Mouse (Mus musculus) lung, embryonic 14.5 days (tissue): Measurements from ENCODE around the gene Cdk5rap3. TPM values are rescaled to one million over a fixed set of nuclear protein-coding genes. Genes with fewer than 3 reads are reported as not detected.

Source experiments
- ATAC-seq: fragments of 200-750 bp; cut with Nextera tagmentation; 2 replicates; pipeline ENCODE4 v1.8.0; 2017; ENCODE audit warnings: mild to moderate bottlenecking, moderate TSS enrichment, moderate library complexity; ENCODE audit not compliant: insufficient read depth
- DNase-seq: peaks from one replicate; pipeline ENCODE4 v3.0.0-alpha.2; 2015
- H3K27ac ChIP-seq: fragments of 300-500 bp; sonication (generic); 2 replicates; pipeline ENCODE4 v1.5.1; 2014; ENCODE audit warnings: low read depth, mild to moderate bottlenecking, moderate library complexity
- H3K27me3 ChIP-seq: fragments of 300-500 bp; sonication (generic); 2 replicates; pipeline ENCODE4 v1.6.1; 2014; ENCODE audit warnings: low read length, control low read depth; ENCODE audit not compliant: insufficient read depth
- H3K36me3 ChIP-seq: fragments of 300-500 bp; sonication (generic); 2 replicates; pipeline ENCODE4 v1.6.1; 2014; ENCODE audit warnings: control low read depth; ENCODE audit not compliant: insufficient read depth
- H3K4me1 ChIP-seq: fragments of 300-500 bp; sonication (generic); 2 replicates; pipeline ENCODE4 v1.6.1; 2014; ENCODE audit warnings: antibody characterized with exemption, control low read depth; ENCODE audit not compliant: insufficient read depth
- H3K4me2 ChIP-seq: fragments of 300-500 bp; sonication (generic); 2 replicates; pipeline ENCODE4 v1.6.1; 2014; ENCODE audit warnings: mild to moderate bottlenecking
- H3K4me3 ChIP-seq: fragments of 300-500 bp; sonication (generic); 2 replicates; pipeline ENCODE4 v1.5.1; 2014; ENCODE audit warnings: low read depth, low read length
- H3K9ac ChIP-seq: fragments of 300-500 bp; sonication (generic); 2 replicates; pipeline ENCODE4 v1.6.1; 2014
- H3K9me3 ChIP-seq: fragments of 300-500 bp; sonication (generic); 2 replicates; pipeline ENCODE4 v1.6.1; 2016; ENCODE audit warnings: low read depth, low read length, control low read depth
- CTCF ChIP-seq: IDR thresholded peaks from 2 replicates; pipeline ENCODE4 v1.5.1; 2016; ENCODE audit warnings: antibody characterized with exemption, low read depth
- WGBS: fragments of 180-500 bp; shearing (Covaris S2); extraction: QIAGEN DNeasy Blood & Tissue Kit; methylation state at CpG from one replicate; pipeline ENCODE4 v1.1.7; 2014; 5-methylcytosine and 5-hydroxymethylcytosine counted together
- polyA plus RNA-seq: library from polyadenylated mRNA; unstranded; fragments of >200 nt; fragmentation: Nextera tagmentation; extraction: Ambion mirVana; gene quantifications from 2 replicates; pipeline ENCODE4 v1.2.1, GENCODE M21; 2014

The Cdk5rap3 gene
- polyA plus RNA-seq, 1 experiment from 2014 or later, result 61.8 TPM

DNA sequence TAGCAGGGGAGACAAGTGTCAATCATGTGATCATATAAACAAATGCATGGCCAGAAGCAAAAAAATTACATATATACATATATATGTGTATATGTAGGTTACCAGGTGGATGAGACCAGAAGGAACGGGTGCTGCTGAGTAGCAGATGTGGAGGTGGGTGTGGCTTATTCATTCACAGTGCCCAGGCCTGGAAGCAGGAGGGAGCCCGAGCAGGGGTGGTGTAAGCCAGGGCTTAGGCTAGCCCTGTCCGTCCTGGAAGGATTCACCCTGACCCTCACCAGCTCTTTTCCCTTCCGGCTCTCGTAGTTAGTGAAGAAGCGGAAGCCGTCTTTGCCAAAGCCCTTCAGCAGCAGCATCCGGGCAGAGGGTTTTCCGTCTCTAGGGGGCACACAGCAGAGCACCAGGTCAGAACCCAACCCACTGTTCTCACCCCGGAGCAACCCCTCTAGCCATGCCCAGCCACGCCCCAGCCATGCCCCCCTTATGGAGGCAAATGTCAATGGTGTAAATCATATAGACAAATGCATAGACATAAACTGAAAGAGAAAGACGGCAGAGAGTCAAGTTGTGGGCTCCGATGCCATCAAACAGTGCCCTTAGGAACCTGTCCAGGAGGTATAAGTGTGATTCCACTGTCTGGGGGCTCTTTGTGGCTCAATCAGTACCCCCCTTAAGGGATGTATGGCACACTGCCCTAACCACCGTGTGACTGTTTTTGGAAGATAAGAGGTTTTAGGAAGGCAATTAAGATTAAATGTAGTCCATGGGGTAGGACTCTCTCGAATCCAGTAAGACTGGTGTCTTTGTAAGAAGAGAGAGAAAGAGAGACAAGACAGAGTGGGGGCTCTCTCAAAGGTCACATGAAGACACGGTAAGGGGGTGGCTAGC is 24.5 kb upstream of the Cdk5rap3 start:
- no peak for ATAC-seq
- no peak for DNase-seq
- Histone ChIP-seq H3K9ac (no peak overlapping the region; the same call in 1 of the 2 replicates), H3K4me3 (no peak overlapping the region; the same call in 1 of the 2 replicates), H3K27ac (no peak overlapping the region), H3K4me1 (peaks cover 8% of the 10 kb centered on the region; the same call in 1 of the 2 replicates), H3K9me3 (no peaks in the 10 kb centered on the region), H3K4me2 (0 out of 2 replicates have a peak overlapping the region, but pooled peaks have one; percentile 7), H3K36me3 (no peaks in the 10 kb centered on the region), H3K27me3 (no peaks in the 10 kb centered on the region)
- TF ChIP-seq CTCF, result no peak
- WGBS, result 64% methylated on average over 16 of the region's 16 CpGs

DNA sequence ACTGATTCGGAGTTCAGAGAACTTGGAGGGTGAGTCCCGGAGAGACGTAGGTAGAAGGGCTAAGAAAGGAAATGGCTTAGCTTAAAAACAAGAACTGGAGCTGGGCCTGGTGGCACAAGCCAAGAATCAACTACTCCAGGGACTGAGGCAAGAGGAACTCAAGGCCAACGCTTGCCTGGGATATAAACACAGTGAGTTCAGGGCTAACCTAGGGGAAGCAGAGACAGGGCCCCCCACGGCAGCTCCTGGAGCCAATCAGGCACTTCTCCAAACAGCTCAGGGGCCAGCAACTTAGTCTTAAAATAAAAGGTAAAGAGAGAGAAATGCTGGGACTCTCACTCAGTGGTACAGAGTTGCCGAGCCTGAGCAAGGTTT is 22.1 kb upstream of the Cdk5rap3 start:
- H3K9ac ChIP-seq, result no peak overlapping the region
- WGBS, result 75% methylated on average over 6 of the region's 6 CpGs

DNA sequence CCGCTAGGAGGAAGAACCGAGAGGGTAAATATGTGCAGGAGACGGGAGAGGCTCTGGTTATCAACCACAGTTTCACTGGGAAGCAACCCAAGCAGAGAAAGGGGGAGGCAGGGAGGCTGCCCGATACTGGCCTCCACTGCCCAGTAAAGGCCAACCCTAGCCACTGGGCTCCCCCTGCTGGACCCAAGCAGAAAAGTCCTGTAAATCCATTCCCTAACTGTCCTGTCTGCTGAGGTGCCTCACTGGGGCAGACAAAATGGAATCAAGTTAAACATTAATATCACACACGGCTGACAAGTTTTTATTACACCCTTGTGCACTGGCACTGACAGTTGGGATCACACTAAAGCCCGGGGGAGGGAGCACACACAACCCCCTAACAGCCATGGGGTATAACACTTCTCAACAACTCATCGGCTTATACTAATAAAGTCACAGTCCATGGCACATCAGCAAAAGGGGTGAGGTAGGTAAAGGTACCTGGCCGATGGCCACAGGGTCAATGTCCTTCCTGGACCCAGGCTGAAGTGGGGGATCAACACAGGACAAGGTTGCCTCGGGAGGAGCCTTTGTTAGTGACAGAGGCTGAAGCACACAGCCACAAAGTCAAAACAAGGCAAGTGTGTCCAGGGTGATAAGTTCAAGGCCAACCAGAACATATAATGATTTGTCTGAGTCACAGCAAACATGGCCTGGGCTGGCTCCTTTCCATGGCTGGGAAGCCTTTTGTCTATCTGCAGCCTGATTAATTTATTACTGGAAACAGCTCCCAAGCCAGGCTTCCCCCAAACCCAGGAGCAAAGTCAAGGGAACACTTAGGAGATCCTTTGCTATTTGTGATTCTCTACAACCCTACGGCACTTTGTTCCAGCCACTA is 21.5 kb upstream of the Cdk5rap3 start:
- WGBS, result 43% methylated on average over 10 of the region's 10 CpGs
- DNase-seq (peak; percentile 77), ATAC-seq (peak; percentile 65)
- Histone ChIP-seq H3K4me3 (no peak overlapping the region), H3K36me3 (no peaks in the 10 kb centered on the region), H3K9ac (no peak overlapping the region), H3K4me1 (0 out of 2 replicates have a peak, but pooled peaks cover 3% of the 10 kb centered on the region), H3K9me3 (no peaks in the 10 kb centered on the region), H3K27ac (no peak overlapping the region), H3K4me2 (no peak overlapping the region), H3K27me3 (no peaks in the 10 kb centered on the region)
- TF ChIP-seq CTCF, result peak; percentile 82

More for the DNA sequence above, 22.1 kb upstream of the Cdk5rap3 start:
- TF ChIP-seq CTCF, result no peak
- ATAC-seq (no peak), DNase-seq (no peak)
- no peak overlapping the region for H3K4me3 ChIP-seq
- H3K9me3 ChIP-seq, result no peaks in the 10 kb centered on the region
- H3K36me3 ChIP-seq, result no peaks in the 10 kb centered on the region
- no peak overlapping the region for H3K27ac ChIP-seq
- H3K4me2 ChIP-seq, result no peak overlapping the region
- peaks cover 5% of the 10 kb centered on the region; the same call in 1 of the 2 replicates for H3K4me1 ChIP-seq
- H3K27me3 ChIP-seq, result no peaks in the 10 kb centered on the region

DNA sequence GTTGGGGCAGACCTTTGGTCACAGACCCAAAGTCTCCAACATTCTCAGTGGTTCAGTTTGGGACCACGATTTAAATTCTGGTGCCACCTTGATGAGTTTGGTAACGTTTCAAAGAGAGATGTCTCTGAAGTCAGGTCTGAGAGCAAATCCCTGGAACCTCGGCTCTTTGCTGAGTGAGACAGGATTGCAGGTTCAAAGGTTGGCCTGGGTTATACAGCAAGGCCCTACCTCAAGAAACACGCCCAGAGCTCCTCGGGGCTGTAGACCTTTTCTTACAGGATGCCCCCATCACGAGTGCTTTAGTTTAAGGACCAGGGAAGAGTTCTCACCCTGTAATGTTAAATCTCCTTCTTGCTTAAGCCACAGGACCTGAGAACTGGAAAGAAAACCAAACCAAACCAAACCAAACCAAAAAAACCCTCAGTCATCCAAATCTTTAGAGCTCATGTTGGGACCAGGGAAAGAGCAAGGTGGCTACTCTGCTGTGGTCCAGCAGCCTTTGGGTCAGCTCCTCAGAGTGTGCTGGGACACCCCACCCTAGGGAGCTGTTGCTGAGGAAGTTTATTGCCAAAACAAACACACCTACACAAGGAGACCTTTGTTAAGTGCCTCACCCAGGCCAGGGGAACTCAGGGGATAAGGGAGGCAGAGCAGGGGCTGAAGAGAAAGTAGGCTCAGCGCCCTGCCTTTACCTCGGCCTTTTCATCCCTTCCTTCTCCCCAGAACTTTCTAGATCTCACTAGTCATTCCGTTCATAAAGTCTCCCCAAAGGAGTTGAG is 19.8 kb upstream of the Cdk5rap3 start:
- H3K27ac ChIP-seq, result no peak overlapping the region
- 76% methylated on average over 9 of the region's 9 CpGs for WGBS
- ATAC-seq (no peak), DNase-seq (no peak)
- no peak overlapping the region for H3K4me2 ChIP-seq
- no peak overlapping the region for H3K4me3 ChIP-seq
- H3K4me1 ChIP-seq, result peaks cover 6% of the 10 kb centered on the region; the same call in 1 of the 2 replicates
- no peaks in the 10 kb centered on the region for H3K36me3 ChIP-seq
- no peak overlapping the region for H3K9ac ChIP-seq
- H3K27me3 ChIP-seq, result no peaks in the 10 kb centered on the region
- TF ChIP-seq CTCF, result no peak
- no peaks in the 10 kb centered on the region for H3K9me3 ChIP-seq

DNA sequence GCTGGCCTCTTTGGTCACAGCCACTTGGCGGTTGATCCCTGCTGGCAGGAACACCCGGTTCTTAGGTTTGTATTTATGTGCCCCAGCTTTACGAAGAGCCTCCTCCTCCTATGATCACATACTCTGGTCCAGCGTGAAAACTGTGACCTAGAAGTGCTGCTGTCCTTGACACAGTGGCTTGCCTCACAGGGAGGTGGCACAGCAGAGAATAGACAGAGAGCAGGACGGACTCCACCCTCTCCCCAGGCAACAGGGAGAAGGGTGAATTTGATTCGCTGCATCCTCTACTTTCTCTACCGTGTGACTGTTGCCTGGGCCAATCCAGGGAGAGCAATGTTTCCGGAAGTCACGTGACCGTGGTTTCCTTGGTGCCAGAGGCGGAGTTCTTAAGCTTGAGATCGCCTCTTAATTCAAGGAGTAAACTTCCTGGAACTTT is 18.6 kb upstream of the Cdk5rap3 start:
- no peaks in the 10 kb centered on the region for H3K9me3 ChIP-seq
- peak overlapping the region; percentile 38 for H3K4me2 ChIP-seq
- H3K9ac ChIP-seq, result no peak overlapping the region
- peak; percentile 87 for DNase-seq
- H3K27ac ChIP-seq, result 0 out of 2 replicates have a peak overlapping the region, but pooled peaks have one; percentile 43
- no peaks in the 10 kb centered on the region for H3K27me3 ChIP-seq
- H3K4me3 ChIP-seq, result no peak overlapping the region
- peaks cover 6% of the 10 kb centered on the region; the same call in 1 of the 2 replicates for H3K4me1 ChIP-seq
- WGBS, result 22% methylated on average over 12 of the region's 12 CpGs
- no peaks in the 10 kb centered on the region for H3K36me3 ChIP-seq
- no peak for TF ChIP-seq CTCF
- peak; percentile 84 for ATAC-seq

DNA sequence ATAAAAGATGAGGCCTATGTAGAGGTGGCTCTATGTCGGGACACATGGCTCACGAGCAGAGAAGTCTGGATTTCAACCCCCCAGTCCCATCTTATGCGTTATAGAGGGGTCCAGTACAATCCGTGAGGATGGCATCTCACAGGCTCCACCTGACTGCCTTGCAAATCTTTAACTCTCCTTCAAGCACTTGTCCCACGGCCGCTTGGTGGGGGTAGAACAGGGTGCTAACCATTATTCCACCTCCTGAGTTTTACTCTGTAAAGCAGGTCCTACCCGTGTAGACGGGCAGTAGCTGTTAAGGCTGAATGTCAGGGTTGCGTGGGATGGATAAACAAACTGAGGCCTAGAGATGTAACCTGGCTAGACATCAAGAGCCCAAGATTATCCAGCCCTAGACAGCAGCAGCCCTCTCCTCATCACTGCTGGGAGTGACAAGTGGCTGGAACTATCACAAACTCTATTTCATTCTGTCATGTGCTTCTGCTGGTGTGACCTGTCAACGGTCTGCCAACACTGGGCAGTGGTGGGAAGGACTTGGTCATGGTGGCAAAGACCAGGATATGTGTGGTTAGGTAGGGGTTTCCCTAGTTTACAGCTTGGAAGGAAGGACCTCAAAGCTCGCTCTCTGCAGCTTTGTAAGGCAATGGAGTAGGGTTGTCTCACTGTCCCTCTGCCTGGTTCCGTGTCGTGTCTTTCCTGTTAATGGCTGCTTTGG is 17.4 kb upstream of the Cdk5rap3 start:
- WGBS, result 77% methylated on average over 13 of the region's 13 CpGs
- Histone ChIP-seq H3K4me2 (no peak overlapping the region), H3K4me3 (no peak overlapping the region), H3K9ac (no peak overlapping the region), H3K9me3 (no peaks in the 10 kb centered on the region), H3K36me3 (no peaks in the 10 kb centered on the region), H3K27ac (no peak overlapping the region), H3K27me3 (no peaks in the 10 kb centered on the region), H3K4me1 (peaks cover 9% of the 10 kb centered on the region; the same call in 1 of the 2 replicates)
- DNase-seq (no peak), ATAC-seq (no peak)
- TF ChIP-seq CTCF, result no peak
